Mouse (Mus musculus) cerebellum, adult 11-12 months (tissue): ENCODE measurements around the gene 1110017D15Rik.
"Not testable (repeated sequence)": the region's sequence is repeated elsewhere in the genome, so short reads cannot be mapped to it uniquely, and the experiment has no call there.

Experiments used
- DNase-seq: peaks from one replicate; pipeline ENCODE4 v3.0.0; 2022

1110017D15Rik gene

GRCm38 (mm10) chr4:41478751-41479455, 38.2 kb downstream of the 1110017D15Rik start:
- DNase-seq = no peak

GRCm38 (mm10) chr4:41477648-41478160, 39.4 kb downstream of the 1110017D15Rik start:
- no peak for DNase-seq

GRCm38 (mm10) chr4:41471384-41471689, 45.8 kb downstream of the 1110017D15Rik start:
- DNase-seq = no peak

GRCm38 (mm10) chr4:41470684-41471383, 46.3 kb downstream of the 1110017D15Rik start:
- DNase-seq = no peak

GRCm38 (mm10) chr4:41470051-41470683, 47.0 kb downstream of the 1110017D15Rik start:
- no peak for DNase-seq

- no peak for DNase-seq
Observed at GRCm38 (mm10) chr4:41469199-41469598, 47.9 kb downstream of the 1110017D15Rik start.

GRCm38 (mm10) chr4:41468396-41469080, 48.6 kb downstream of the 1110017D15Rik start:
- DNase-seq = peak; percentile 40

- no peak for DNase-seq
Observed at GRCm38 (mm10) chr4:41465287-41465665, 51.9 kb downstream of the 1110017D15Rik start.

GRCm38 (mm10) chr4:41464345-41465286, 52.5 kb downstream of the 1110017D15Rik start, which contains the start of the genes Kif24 and Nudt2:
TSS of gene Kif24 (minus strand) at chr4:41464887.
TSS of gene Nudt2 (plus strand) at chr4:41465151.
- peak; percentile 99 for DNase-seq

- DNase-seq = not testable (repeated sequence)
Observed at GRCm38 (mm10) chr4:41463051-41463738, 53.9 kb downstream of the 1110017D15Rik start.

GRCm38 (mm10) chr4:41460690-41461089, 56.4 kb downstream of the 1110017D15Rik start:
- no peak for DNase-seq
